Mouse (Mus musculus) CD4-positive, CD25-positive, alpha-beta regulatory T cell, adult 4 months (primary cell): ENCODE measurements around the gene Slc30a3. TPM values are rescaled to one million over a fixed set of nuclear protein-coding genes. Genes with fewer than 3 reads are reported as not detected.
"Not testable (repeated sequence)": the region's sequence is repeated elsewhere in the genome, so short reads cannot be mapped to it uniquely, and the experiment has no call there.

Experiments used
- ATAC-seq: one replicate; pipeline ENCODE4 v1.8.0; 2017
- polyA plus RNA-seq, 2 experiments: library from polyadenylated mRNA; unstranded; fragments of 100-300 nt; shearing (Covaris generic); gene quantifications; one replicate each; pipeline ENCODE4 v1.2.1; 2017

Slc30a3 gene
- polyA plus RNA-seq, 2 experiments from 2014 or later: not detected

DNA sequence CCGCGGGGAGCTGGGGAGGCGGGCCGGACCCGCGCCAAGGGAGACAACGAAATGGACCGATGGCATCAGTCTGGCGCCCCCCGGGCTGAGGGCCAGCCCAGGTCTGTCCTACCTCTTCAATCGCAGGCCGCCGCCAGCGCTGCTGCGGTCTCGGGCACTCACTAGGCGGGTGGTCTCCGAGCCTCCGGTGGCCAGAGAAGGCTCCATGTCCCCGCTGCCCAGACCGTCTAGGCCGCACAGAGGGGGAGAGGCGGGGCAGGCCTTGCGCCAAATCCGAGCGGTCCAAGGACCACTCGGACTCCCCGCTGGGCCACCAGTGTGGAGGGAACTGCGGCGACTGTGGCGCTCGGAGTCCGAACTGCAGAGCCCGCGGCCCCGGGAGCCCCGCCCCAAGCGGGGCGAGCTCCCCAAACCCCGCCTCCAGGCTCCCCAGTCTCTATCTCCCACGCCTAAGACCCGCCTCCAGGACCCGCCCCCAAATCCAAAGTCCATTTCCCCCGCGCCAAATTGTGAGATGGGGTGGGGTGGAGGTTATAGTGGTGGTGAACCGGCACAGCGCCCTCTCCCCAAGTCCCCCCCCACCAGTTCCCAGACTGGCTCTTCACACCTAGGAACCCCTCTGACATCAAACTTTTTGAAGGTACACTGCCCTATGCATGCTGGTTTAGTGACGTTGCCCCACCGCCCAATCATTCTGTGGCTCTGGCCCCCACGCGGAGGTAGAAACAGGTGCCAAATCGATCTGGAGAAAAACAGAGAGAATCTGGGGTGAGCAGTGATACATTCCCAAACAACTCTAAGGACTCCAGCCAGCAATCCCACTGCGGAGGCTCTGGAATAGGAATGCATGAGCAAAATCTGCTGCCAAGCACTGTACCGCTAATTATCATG, 14.6 kb downstream of the Slc30a3 start:
- ATAC-seq: no peak

- no peak for ATAC-seq
Observed at GRCm38 (mm10) chr5:31092231-31092975, 15.6 kb downstream of the Slc30a3 start.

DNA sequence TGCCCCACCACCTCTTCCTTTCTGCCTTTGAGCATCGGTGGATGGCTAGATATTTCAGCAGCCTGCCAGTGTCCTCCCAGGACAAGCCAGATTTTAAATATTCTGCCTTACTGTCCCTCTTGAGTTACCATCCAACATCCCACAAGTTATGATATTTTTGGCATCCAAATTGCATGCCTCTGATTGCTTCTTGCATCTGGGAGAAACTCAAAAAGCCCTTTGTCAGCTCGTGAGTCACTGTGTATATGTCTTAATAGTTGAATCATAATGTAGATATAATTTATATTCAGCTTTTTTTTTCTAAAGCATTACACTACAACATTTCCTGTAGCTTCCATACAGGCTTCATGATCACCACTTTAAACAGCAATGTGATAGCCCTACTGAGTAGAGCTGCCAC, 20.9 kb downstream of the Slc30a3 start:
- ATAC-seq: no peak

DNA sequence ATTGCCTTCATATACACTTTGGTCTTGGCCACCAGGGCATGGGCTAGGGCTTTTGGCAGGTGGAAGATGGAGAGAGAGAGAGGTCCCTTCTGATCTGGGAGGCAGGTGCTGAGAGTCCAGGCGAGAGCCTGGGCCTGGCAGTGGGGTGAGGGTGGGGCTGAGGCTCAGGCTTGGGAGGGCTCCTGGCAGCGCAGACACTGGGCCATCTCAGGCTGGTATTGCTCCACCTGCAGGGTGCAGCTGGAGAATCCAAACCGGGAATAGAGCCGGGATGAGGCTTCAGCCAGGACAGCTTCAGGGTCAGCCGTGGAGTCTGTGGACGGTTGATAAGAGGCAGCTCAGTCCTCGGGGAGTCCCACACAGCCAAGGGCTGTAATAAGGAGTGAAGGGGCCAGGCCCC, 21.4 kb downstream of the Slc30a3 start:
- ATAC-seq: no peak

- ATAC-seq: peak; percentile 64
Observed at GRCm38 (mm10) chr5:31083949-31084348, 24.1 kb downstream of the Slc30a3 start.

- ATAC-seq: no peak
Observed at GRCm38 (mm10) chr5:31082935-31083625, 25.0 kb downstream of the Slc30a3 start.

- peak; percentile 65 for ATAC-seq
Observed at GRCm38 (mm10) chr5:31082355-31082754, 25.7 kb downstream of the Slc30a3 start.

GRCm38 (mm10) chr5:31081386-31081785, 26.7 kb downstream of the Slc30a3 start:
- peak; percentile 73 for ATAC-seq

DNA sequence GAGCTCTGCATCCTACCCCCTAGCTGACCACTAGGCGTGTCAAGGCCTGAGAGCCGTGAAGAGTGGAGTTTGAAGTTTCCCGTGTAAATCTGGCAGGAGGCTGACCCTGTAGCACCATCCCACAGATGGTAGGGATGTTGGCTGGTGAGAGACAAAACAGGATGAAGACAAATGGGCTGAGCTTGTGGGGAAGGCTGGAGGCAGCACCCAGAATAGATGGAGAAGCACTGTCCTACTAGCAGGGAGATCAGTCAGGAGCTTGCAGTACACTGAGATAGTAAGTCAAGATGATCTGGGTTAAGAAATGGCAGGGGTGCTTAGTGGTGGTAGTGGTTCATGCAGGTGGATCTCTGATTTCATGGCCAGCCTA, 27.3 kb downstream of the Slc30a3 start:
- ATAC-seq: no peak

- ATAC-seq: no peak
Observed at GRCm38 (mm10) chr5:31080059-31080794, 27.8 kb downstream of the Slc30a3 start.

- ATAC-seq: no peak
Observed at GRCm38 (mm10) chr5:31076346-31076745, 31.7 kb downstream of the Slc30a3 start.

GRCm38 (mm10) chr5:31073176-31073575, 34.9 kb downstream of the Slc30a3 start:
- no peak for ATAC-seq

- ATAC-seq: no peak
Observed at GRCm38 (mm10) chr5:31071821-31072220, 36.2 kb downstream of the Slc30a3 start.

- no peak for ATAC-seq
Observed at GRCm38 (mm10) chr5:31071059-31071458, 37.0 kb downstream of the Slc30a3 start.

DNA sequence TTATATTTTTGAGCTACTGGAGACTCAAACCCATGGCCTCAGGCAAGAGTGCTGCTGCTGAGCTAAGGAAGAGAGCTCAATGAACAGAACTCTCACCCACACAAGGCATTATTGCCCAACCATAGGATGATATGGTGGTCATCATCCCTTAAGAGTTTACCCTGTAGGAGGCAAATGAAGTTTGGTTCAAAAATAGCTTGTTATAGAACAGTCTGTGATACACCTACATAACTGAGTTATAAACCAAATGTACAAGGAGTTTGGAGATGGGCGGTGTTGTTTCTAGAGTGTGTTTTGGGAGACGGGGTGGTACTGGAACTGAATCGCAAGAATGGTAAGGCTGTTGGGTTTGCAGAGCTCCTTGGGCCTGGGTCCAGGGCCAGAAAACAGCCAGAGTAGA, 38.2 kb downstream of the Slc30a3 start:
- ATAC-seq: no peak

GRCm38 (mm10) chr5:31055216-31056140, 52.6 kb downstream of the Slc30a3 start:
- ATAC-seq: peak; percentile 21

DNA sequence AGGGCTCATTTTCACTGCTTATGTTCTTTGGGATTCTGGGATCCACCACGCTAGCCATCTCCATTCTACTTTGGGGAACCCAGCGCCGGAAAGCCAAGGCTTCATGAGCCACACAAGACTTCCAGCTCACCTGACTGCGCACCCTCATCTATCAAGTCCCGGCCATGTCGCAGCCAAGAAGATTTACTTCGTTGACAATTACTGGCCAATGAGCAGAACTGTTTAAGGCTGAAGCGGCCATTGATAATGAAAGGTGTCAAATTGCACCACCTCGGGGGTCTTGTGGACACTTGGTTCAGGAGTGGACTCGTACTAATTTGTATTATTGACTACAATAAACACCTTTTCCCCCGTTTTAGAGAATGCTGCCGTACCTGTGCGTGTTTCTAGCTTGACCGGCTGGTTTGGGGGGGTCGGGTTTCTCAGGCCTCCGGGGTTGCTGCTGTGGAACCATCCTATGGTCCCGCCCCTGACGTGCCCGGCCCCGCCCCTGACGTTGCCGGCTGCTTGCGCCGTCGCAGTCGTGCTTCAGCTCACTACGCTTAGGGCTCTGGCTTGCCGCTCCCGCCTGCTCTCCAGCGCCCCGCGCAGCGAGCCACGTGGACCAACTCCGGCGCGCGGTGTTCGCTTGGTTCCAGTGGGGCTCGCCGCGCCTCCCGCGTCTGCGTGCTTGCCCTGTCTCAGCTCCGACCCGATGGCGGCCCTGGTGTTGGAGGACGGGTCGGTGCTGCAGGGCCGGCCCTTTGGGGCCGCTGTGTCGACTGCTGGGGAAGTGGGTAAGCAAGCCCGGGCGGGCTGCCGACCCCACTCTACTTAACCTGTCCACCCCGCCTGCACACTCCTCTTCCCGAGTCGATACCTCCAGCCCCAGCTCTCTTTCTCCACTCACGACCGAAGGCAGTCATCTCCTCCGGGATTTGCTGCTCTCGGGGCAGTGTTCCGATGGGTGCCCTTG, 53.5 kb downstream of the Slc30a3 start, which contains the start of gene Cad:
TSS of gene Cad (plus strand) at position 520 of the 955 bp plus-strand sequence.
- ATAC-seq: peak; percentile 98

GRCm38 (mm10) chr5:31053728-31054127, 54.3 kb downstream of the Slc30a3 start:
- not testable (repeated sequence) for ATAC-seq

DNA sequence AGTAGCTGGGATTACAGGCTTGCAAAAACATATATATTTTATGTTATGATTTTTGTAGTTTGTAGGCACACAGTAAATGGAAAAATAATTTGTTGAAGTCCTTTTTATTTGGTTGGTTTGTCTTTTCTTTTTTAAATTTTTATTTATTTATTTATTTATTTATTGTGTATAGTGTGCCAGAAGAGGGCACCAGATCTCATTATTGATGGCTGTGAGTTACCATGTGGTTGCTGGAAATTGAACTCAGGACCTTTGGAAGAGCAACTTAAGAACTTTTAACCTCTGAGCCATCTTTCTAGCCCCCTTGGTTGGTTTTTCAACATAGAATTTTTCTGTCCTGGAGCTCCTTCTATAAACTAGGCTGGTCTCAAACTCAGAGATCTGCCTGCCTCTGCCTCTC, 57.6 kb downstream of the Slc30a3 start:
- no peak for ATAC-seq
